Mouse (Mus musculus) intestine, postnatal 0 days (tissue): ENCODE data around the gene Pdzd7. TPM values are rescaled to one million over a fixed set of nuclear protein-coding genes. Genes with fewer than 3 reads are reported as not detected.

Experiments
- ATAC-seq: fragments of 200-750 bp; cut with Nextera tagmentation; 2 replicates; pipeline ENCODE4 v1.8.0; 2017; ENCODE audit warnings: mild to moderate bottlenecking, moderate TSS enrichment, moderate library complexity
- H3K27ac ChIP-seq: fragments of 300-500 bp; sonication (generic); 2 replicates; pipeline ENCODE4 v1.5.1; 2014; ENCODE audit warnings: mild to moderate bottlenecking, low read depth, low read length, moderate library complexity
- H3K27me3 ChIP-seq: fragments of 300-500 bp; sonication (generic); replicated peaks from 2 replicates; pipeline ENCODE4 v1.6.1; 2014; ENCODE audit warnings: low read length, mixed read lengths; ENCODE audit not compliant: control insufficient read depth, insufficient read depth
- H3K36me3 ChIP-seq: fragments of 300-500 bp; sonication (generic); 2 replicates; pipeline ENCODE4 v1.6.1; 2014; ENCODE audit warnings: mild to moderate bottlenecking, moderate library complexity; ENCODE audit not compliant: control insufficient read depth, insufficient read depth
- H3K4me1 ChIP-seq: fragments of 300-500 bp; sonication (generic); replicated peaks from 2 replicates; pipeline ENCODE4 v1.6.1; 2014; ENCODE audit warnings: antibody characterized with exemption, low read length, mixed read lengths; ENCODE audit not compliant: control insufficient read depth, insufficient read depth
- H3K4me2 ChIP-seq: fragments of 300-500 bp; sonication (generic); replicated peaks from 2 replicates; pipeline ENCODE4 v1.6.1; 2014; ENCODE audit warnings: low read depth, mild to moderate bottlenecking, moderate library complexity
- H3K4me3 ChIP-seq: fragments of 300-500 bp; sonication (generic); 2 replicates; pipeline ENCODE4 v1.5.1; 2014; ENCODE audit warnings: low read depth, low read length
- H3K9ac ChIP-seq: fragments of 300-500 bp; sonication (generic); 2 replicates; pipeline ENCODE4 v1.6.1; 2014; ENCODE audit warnings: mild to moderate bottlenecking, low read depth, low read length
- H3K9me3 ChIP-seq: fragments of 300-500 bp; sonication (generic); 2 replicates; pipeline ENCODE4 v1.6.1; 2016; ENCODE audit warnings: mixed run types; ENCODE audit not compliant: control insufficient read depth
- CTCF ChIP-seq: sonication (generic); IDR thresholded peaks from 2 replicates; pipeline ENCODE4 v1.5.1; 2016; ENCODE audit warnings: low read depth, mild to moderate bottlenecking, control low read depth, antibody characterized with exemption, moderate library complexity
- WGBS: fragments of 180-500 bp; shearing (Covaris S2); extraction: QIAGEN DNeasy Blood & Tissue Kit; methylation state at CpG from one replicate; pipeline ENCODE4 v1.1.7; 2014; 5-methylcytosine and 5-hydroxymethylcytosine counted together
- polyA plus RNA-seq: library from polyadenylated mRNA; unstranded; fragments of >200 nt; fragmentation: Nextera tagmentation; extraction: Ambion mirVana; gene quantifications from 2 replicates; pipeline ENCODE4 v1.2.1, GENCODE M21; 2015

Pdzd7 gene
- polyA plus RNA-seq, 1 experiment from 2014 or later, result 0.22 TPM

- no peak for ATAC-seq
- no peak overlapping the region for H3K9ac ChIP-seq
- TF ChIP-seq CTCF, result no peak
These were observed 25.2 kb downstream of the Pdzd7 start for GRCm38 (mm10) chr19:45020348-45020747.

GRCm38 (mm10) chr19:45018351-45018831 is 27.1 kb downstream of the Pdzd7 start:
- WGBS, result 3% methylated on average over 13 of the region's 13 CpGs
- ATAC-seq, result no peak
- peaks cover 9% of the 10 kb centered on the region for H3K4me1 ChIP-seq

More at GRCm38 (mm10) chr19:45020348-45020747, 25.2 kb downstream of the Pdzd7 start:
- Histone ChIP-seq H3K4me1 (peaks cover 9% of the 10 kb centered on the region), H3K27me3 (no peaks in the 10 kb centered on the region), H3K4me3 (no peak overlapping the region), H3K4me2 (peak overlapping the region; percentile 28), H3K27ac (no peak overlapping the region), H3K36me3 (peaks cover 28% of the 10 kb centered on the region), H3K9me3 (no peaks in the 10 kb centered on the region)
- 36% methylated on average over 6 of the region's 6 CpGs for WGBS

DNA sequence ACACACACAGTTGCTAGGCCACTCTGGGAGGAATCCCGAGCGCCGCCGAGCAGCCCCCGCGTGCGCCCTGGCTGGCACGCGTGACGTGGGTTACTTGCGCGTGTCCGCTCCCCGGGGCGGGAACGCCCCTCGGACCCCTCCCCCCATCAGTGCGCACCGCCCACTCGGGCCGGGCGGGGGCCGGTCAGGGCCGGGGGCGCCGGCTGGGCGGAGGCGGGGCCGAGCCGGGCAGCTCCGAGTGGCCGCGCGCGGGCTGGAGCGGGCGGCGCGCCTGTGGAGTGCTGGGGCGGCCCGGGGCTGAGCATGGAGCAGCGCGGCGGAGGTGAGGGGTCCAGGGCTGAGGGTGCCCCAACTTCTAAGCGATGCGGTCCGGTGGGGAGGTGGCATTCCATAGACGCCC is 27.6 kb downstream of the Pdzd7 start:
- Histone ChIP-seq H3K9ac (peak overlapping the region; percentile 69), H3K4me3 (peak overlapping the region; percentile 66), H3K36me3 (peaks cover 13% of the 10 kb centered on the region; the same call in 1 of the 2 replicates), H3K27me3 (no peaks in the 10 kb centered on the region), H3K4me2 (peak overlapping the region; percentile 89), H3K4me1 (peaks cover 9% of the 10 kb centered on the region), H3K27ac (peak overlapping the region; percentile 92), H3K9me3 (no peaks in the 10 kb centered on the region)
- peak; percentile 22 for ATAC-seq
- WGBS, result 2% methylated on average over 43 of the region's 48 CpGs
- no peak for TF ChIP-seq CTCF

More at GRCm38 (mm10) chr19:45018351-45018831, 27.1 kb downstream of the Pdzd7 start:
- Histone ChIP-seq H3K9me3 (no peaks in the 10 kb centered on the region), H3K27ac (peak overlapping the region; percentile 92), H3K4me3 (peak overlapping the region; percentile 66), H3K36me3 (peaks cover 14% of the 10 kb centered on the region; the same call in 1 of the 2 replicates), H3K4me2 (peak overlapping the region; percentile 89), H3K9ac (peak overlapping the region; percentile 69), H3K27me3 (no peaks in the 10 kb centered on the region)
- no peak for TF ChIP-seq CTCF

GRCm38 (mm10) chr19:45017216-45017771 is 28.2 kb downstream of the Pdzd7 start:
- Histone ChIP-seq H3K4me1 (peaks cover 9% of the 10 kb centered on the region), H3K4me3 (peak overlapping the region; percentile 66), H3K4me2 (peak overlapping the region; percentile 89), H3K9me3 (no peaks in the 10 kb centered on the region), H3K9ac (peak overlapping the region; percentile 69), H3K27me3 (no peaks in the 10 kb centered on the region), H3K27ac (peak overlapping the region; percentile 92), H3K36me3 (peaks cover 11% of the 10 kb centered on the region; the same call in 1 of the 2 replicates)
- TF ChIP-seq CTCF, result peak; percentile 69
- peak; percentile 5; the same call in 1 of the 2 replicates for ATAC-seq
- WGBS, result under 1% methylated on average over 21 of the region's 27 CpGs

DNA sequence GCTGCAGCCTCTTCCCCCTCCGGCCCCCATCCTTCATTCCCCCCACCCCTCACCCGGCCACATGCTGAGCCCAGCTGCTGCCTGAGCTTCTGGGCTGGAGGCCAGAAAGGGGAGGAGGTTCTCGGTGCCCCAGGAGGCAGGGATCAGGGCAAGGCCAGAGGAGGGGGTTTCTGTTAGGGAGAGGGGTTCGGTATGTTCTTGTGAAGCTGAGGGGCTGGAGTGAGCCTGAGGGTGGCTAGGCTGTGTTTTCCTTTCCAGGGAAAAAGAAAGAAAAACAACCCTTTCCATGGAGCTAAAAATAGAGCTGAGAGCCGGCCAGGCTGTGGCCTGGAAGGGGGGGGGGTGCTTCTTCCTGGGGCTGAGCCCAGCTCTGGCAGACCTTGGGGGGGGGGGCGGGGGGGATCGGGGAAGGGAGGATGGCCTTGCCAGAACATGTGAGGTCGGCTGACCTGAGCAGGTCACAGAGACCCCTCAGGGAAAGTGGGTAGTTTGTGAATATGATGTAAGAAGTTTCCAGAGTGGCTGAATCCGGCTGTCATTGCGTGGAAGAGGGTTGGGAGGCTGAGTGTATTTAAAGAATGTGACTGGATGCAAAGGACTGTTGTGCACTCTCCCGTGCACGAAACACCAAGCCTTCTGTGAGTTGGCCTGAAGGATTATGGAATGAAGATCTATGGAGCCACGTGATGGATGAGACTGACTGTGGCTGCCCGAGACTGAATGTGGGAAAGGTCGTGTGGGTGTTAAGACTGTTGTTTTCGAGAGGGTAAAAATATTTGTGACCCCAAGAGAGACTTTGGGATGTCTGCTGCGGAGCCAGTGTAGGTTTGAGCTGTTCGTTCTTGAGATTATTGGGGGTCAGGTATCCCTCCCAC is 28.9 kb downstream of the Pdzd7 start:
- H3K4me1 ChIP-seq, result peaks cover 9% of the 10 kb centered on the region
- H3K9me3 ChIP-seq, result no peaks in the 10 kb centered on the region
- H3K4me3 ChIP-seq, result peak overlapping the region; percentile 66
- H3K9ac ChIP-seq, result peak overlapping the region; percentile 69
- ATAC-seq, result no peak
- WGBS, result 2% methylated on average over 18 of the region's 18 CpGs
- H3K27me3 ChIP-seq, result no peaks in the 10 kb centered on the region
- peak overlapping the region; percentile 92 for H3K27ac ChIP-seq
- peak overlapping the region; percentile 89 for H3K4me2 ChIP-seq
- peaks cover 14% of the 10 kb centered on the region for H3K36me3 ChIP-seq
- no peak for TF ChIP-seq CTCF

- peaks cover 17% of the 10 kb centered on the region for H3K36me3 ChIP-seq
- peak overlapping the region; percentile 48 for H3K9ac ChIP-seq
- H3K4me2 ChIP-seq, result peak overlapping the region; percentile 89
- H3K27me3 ChIP-seq, result no peaks in the 10 kb centered on the region
- no peak for TF ChIP-seq CTCF
- peak overlapping the region; percentile 66 for H3K4me3 ChIP-seq
- ATAC-seq, result peak; percentile 18
- H3K9me3 ChIP-seq, result no peaks in the 10 kb centered on the region
- under 1% methylated on average over 33 of the region's 34 CpGs for WGBS
- peak overlapping the region; percentile 92 for H3K27ac ChIP-seq
- H3K4me1 ChIP-seq, result peaks cover 7% of the 10 kb centered on the region
These were observed 29.8 kb downstream of the Pdzd7 start for GRCm38 (mm10) chr19:45015518-45016281.
